Mouse (Mus musculus) kidney, adult 18-20 months (tissue): ENCODE data around the gene Tubgcp2.

Experiments
- DNase-seq: peaks from one replicate; pipeline ENCODE4 v3.0.0; 2021

The Tubgcp2 gene

DNA sequence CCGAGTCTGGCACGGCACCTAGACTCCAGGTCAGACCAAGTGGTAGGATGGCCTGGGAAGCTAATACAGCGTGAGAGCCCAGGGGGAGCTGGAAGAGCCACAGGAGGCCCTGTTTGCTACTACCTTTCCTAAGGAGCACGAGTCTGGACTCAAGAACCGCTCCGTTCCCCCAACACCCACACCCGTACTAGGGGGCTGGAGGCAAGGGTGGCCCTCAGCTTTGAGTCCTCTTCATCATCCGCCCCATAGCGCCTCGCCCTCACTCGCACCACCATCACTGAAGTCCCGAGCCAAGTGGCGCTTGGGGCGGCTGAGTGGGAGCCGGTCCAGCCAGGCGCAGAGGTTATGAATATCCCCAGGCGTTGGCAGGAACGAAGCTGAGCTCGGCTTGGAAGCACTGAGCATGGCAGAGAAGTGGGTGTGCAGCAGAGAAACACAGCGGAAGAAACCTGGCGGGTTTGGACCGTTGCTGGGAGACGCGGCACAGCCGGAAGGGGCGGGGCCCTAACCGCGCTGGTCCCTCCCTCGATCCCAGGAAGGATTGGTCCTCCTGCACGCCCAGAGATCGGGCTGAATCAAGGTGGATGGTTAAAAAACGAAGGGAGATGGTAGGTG, 58.1 kb downstream of the Tubgcp2 start, which contains the start of gene 6430531B16Rik:
Gene 6430531B16Rik (minus strand): TSS at position 478 of the 615 bp plus-strand sequence.
- peak; percentile 81 for DNase-seq

DNA sequence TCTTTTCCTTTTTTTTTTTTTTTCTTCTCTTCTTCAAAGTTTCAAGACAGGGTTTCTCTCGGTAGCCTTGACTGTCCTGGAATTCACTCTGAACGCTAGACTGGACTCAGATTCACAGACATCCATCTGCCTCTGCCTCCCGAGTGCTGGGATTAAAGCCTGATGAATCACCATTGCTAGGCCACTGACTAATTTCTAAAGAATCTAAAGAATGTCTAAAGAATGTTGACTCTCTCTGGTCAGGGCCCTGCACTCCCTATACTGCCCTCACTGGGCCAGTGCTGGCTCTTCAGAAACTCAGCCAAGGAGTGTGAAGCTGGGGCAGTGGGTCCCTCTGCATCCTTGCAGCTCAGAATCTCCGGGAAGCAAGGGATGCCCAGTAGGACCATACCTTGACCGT, 61.0 kb downstream of the Tubgcp2 start:
- DNase-seq: no peak

DNA sequence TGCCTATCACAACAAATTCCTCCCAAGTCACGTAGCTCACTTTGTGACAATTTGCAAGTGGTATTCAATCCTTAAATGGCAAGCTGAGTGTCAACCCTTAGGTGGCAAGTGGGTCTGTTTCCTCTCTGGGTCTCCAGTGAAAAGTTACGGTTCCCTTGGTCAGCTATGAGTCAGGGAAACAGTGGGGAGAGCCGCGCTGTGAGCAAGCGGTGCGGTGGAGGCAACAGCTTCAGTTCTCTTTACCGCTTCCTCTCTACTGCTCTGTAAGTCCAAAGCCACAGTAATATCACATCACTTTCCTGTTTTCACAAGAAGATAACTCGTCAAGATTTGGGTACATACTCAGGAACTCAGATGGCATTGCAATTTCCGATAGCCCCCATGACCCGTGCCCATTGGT, 62.2 kb downstream of the Tubgcp2 start:
- DNase-seq: no peak

DNA sequence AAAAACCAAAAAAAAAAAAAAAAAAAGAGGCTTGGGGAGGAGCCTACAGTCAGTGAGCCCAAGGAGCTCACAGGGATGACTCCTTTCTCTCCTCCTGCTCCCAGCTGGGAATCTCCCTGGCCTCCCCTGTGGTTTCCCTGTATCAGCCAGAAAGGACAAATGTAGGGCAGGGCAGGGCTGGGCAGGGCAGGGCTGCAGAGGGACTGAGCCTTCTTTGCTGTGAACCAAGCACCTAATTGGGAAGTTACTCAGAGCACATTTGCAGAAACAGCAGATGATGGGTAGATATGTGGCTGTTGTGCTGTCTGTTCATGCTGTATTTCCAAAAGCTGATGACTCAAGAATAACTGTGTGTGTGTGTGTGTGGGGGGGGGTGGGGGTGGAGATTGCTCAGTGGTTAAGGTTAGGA, 63.5 kb downstream of the Tubgcp2 start:
- DNase-seq: no peak

DNA sequence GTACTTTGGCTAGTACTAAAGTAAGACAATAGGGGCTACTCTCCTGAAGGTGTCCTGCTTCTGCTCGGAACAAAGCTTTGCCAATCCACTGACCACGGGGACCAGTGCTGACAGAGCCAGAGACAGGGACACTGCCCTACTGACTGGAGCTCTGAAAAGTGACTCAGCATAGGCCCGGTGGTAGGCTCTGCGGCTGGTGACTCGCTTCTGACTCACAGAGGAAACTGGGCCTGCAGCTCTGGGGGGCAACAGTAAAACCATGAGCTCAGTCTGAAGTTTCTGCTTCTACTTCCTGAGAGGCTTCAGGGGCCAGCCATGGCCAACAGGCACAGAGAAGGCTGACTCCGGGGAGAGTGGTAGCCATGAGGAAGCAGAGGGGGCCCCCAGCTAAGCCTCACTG, 65.0 kb downstream of the Tubgcp2 start:
- DNase-seq: no peak

DNA sequence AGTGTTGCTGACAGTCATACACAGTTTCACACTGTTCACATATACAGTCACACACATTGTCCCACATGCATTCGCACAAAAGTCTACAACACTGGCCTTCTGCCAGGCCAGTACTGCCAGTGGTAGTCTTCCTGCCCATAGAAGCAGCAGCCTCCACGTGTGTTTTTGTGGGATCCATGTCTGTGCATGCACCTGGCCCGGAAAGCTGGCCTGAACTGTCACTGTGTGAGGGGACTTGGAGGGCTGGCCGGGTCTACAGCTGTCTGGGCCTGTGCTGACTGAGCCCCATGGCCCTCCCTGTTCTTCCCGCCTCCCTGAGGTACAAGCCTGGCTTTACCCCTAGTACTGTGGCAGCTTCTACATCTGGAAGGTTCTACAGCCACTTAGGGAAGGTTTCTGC, 65.5 kb downstream of the Tubgcp2 start:
- no peak for DNase-seq

DNA sequence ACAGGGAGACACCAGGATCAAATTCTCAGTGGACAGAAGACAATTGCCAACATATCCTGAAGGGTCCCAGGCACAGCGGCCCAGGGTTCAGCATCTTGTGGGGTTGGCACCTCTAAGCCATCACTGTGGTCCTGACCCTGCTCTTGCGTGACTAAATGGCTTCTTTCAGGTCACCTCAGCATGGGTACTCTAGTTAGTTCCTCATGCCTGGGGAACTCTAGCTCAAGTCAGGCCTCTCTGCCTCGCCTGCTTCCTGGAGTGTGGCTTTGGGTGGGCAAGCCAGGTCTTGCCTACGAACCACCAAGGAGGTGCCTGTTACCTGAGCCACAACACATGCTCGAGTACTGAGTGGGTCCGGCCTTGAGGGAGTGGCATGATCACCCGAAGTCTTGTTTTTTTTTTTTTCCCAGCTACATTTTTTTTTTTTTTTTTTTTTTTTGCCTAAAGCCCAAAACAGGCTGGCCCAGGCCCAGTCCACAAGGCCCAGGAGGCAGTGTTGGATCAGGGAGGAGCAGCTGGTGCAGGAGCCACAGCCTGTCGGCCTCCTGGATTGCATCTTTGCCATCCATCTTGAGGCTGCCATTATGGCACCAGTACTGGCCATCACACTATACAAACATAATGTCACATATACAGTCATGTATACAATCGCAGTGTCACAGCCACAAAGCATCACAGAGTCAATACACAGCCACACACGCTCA, 66.1 kb downstream of the Tubgcp2 start:
- DNase-seq: no peak

DNA sequence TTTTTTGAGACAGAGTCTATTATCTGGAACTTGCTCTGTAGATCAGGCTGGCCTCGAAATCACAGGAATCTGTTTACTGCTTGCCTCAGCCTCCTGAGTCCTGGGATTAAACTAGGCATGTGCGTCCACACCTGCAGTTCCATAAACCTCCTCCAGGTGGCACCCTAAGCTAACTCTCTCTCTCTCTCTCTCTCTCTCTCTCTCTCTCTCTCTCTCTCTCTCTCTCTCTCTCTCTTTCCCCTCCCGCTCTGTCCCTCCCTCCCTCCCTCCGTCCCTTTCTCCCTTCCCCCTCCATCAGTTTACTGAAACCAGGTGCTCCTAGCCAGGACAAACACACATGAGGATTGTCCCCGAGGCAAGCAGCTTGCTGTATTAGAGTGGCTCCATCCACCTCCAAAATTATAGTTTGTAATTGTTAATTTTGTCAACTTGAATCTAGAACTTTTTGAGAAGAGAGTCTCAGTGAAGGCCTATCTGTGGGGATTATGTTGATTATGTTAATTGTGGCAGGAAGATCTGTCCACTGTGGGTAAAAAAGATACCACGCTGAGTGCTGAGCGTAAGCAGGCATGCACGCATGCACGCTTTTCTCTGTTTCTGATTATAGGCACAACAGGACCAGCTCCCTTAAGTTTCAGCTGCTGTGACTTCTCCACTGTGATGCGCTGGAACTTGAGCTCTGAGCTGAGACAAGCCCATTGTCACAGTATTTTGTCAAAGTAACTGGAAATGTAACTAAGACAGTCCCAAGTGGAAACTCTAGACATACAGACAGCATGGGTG, 66.9 kb downstream of the Tubgcp2 start:
- DNase-seq: peak; percentile 83

DNA sequence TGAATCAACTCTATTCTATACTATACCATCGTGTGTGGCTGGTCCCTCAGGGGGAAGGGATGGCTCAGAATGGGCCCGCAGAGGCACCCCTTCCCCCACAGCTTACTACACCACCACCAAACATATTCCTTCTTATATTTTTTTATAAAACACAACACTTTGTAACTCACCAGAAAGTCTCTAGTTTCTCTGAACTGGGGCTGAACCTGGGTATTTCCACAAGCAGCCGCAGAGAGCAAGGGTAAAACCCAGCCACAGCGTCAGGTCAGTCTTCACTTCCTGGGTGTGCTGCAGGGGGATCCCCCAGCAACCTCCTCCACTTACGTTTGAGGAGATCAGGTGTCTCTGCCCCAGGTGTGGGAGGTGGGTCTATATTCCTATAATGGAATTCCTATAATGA, 68.0 kb downstream of the Tubgcp2 start:
- no peak for DNase-seq

DNA sequence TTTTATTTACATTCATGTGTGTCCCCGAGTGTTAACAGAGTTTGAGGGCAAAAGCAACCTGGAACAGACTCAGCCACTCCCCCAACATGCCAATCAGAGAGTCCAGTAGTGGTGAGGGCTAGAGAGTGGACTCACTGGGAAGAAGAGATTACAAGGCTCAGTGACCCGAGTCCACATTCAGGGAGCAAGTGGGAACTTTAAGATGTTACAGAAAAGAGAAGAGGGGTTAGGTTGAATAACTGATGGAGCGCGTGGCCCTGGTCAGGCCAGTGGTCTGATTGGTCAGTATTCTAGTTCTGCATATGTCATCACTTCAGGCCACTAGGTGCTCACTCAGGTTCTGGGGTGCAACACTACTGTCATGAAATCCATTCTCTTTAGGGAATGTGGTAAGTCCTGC, 69.3 kb downstream of the Tubgcp2 start:
- DNase-seq: no peak

DNA sequence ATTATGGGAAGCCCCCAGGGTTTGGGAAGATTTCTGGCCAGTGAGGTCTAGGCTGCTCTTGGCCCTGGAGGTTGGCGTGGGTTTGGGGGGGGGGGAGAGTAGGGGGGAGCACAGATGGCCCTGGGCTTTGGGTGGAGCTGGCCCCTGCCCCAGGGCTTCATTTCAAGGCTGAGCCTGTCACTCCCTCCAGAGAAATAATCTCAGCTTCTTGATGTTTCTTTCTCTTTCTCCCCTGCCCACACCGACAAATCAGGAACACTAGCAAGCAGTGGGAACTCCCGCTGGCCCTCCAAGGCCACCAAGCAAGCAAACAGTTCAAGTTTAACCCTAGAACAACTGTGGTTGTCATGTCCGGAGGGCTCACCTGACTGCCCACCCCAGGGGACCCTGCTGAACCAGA, 72.7 kb downstream of the Tubgcp2 start:
- no peak for DNase-seq

DNA sequence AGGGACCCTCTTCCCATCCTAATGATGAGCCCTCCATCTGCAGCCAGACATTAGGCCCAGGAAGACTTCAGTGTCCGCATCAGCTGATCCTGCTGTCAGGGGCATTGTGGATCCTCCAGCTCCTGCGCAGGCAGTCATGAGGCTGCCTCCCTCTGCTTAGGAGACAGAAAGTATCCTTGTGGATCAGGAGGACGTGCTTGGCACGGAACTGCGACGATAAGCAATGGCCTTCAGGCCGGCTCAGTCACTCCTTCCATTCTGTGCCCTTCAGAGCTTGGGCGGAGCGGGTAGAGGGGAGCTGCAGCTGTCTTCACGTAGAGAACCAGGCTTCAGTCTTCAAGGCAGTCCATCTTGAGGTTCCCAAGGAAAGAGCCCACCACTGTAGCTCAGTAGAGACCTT, 75.3 kb downstream of the Tubgcp2 start:
- DNase-seq: no peak

DNA sequence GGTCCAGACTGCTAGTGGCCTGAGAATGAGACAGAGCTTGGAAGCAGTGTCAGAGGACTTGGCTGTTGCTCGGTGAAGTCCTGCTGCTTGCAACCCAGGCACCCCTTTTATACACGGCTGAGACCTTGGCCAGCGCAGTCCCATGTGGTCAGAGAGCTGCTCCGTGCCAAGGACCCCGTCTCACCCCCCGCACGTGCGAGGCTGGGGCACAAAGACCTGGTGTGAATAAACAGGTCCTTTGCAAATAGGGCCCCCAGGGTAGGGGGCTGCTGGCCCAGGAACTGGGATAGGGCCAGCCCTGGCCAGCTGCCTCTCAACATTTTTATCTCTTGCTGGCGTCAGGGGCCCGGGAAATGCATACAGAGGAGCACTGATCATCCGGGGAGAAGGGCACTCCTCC, 78.5 kb downstream of the Tubgcp2 start:
- DNase-seq: no peak

DNA sequence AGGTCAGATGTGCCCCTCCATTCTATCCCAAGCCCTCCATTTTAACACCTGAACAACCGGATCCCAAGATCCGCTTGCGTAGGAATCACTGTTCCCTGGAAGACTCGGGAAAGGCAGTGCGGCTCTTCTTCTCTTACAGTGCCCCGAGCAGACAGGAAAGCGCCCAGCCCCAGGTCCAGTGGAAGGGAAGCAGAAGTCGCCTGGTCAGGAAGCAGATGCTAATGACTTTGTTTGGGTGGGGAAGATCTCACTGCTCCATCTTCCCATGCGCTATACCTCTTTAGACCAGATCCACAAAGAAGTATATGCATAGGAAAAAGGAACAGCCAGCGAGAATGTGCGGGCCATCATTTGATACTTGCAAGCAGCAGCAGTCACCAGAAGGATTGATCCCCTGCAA, 79.0 kb downstream of the Tubgcp2 start:
- no peak for DNase-seq

DNA sequence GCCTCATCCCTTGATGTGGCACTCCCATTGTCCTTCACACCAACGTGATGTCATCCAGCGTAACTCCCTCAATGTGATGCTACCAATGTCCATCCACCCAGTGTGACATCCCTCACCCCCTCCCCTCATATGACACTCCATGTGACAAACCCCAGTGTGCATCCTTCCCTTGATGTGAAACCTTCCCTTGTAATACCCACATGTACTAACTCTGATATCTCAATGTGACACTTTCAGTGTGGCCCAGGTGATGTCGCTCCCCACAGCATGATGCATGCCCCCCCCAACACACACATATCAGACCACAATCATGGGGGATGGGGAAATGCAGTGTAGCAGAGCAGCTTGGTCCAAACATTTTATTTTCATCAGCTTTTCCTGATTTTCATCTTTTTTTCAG, 79.8 kb downstream of the Tubgcp2 start:
- DNase-seq: no peak

DNA sequence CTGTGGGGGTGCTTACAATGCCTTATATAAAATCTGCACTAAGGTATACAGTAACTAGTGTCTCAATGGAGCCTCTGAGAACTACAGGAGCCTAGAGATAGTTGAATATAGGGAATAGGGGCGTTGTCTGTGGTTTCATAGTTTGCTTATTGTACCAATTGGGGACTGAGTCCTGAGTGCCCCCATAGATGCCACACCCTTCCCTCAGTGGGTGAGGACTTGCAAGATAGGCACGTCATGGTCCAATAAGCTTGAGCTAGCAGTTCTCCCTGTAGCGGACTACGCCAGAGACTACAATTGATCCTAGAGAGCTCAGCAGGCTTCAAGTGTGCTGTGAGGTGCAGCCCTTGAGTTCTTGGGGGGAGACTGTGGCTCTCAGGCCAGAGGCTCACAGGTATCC, 81.0 kb downstream of the Tubgcp2 start:
- no peak for DNase-seq

DNA sequence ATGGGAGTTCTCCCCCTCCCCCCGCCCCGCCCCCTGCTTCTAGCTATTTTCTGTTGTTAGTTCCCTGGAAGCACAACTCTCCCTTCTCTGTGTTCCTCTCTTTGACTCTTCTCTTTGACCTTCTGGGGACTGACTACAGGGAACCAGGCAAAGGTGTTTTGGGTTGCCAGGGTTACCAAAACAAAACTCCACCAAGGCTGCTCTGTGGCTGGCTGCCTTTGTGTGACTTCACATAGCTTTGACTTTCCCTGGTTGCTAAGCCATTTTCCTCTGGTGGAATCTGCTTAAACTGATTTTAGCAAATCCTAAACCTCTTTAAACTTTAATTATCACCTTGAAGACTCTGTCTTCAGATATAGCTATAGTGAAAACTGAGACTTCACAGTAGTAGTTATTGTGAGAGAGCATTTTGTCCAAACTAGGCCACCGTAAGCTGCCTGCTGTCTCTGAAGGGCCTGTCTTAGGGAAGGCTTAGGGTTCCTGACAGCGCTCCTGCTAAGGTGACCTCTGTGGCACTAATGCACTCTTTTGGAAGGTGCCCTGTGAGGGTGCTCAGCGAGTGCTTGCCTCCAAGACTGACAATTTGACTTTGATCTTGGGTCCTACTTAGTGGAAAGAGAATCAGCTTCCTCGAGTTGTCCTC, 84.4 kb downstream of the Tubgcp2 start:
- no peak for DNase-seq

DNA sequence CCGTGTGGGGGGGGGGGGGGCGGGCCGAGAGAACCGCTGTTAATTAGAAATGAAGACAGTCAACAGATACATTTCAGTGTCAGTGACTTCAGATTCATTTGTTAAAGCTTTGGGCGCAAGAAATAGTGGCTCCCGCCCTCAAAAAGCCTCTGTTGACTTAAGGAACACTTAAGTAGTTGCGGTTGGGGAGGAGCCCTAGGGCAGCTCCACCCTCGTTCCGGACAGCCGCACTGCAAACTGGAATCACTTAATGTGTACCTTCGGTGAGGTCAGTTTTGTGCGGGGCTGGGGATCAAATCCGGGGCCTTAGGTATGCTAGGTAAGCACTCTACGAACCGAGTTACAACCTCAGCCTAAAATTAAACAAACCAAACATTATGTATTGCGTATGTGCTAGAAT, 85.4 kb downstream of the Tubgcp2 start:
- DNase-seq: peak; percentile 24

DNA sequence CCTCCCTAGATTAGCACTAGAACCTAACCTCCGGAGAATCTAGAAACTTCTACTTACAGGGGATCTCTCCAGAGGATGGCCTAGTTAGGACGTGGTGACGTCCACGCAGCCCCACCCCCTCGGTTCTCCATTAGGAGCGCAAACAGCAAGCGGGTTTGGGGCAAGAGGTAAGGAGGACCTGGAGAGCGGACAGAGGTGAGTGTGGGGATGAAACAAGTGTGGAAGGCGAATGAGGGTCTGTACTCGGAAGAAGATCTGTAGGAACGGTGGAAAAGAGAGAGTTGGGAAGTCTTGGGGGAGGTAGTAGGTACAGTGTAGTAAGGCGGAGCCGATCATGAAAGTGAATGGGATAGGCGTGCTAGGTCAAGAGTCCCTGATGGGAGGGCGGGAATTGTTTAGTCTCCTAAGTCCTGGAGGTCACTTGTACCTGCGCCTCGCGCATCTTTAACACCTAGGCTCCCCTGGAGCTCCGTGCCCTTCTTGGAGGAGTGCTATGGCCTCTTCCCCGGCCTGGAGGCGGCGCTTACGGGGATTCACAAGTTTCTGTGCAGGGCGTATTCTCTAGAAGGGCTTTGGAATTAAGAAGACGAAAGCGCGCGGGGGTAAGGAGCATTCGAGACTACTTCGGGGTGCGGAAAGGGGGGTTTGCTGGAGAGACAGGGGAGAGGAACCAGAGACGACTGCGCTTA, 86.0 kb downstream of the Tubgcp2 start:
- peak; percentile 45 for DNase-seq

DNA sequence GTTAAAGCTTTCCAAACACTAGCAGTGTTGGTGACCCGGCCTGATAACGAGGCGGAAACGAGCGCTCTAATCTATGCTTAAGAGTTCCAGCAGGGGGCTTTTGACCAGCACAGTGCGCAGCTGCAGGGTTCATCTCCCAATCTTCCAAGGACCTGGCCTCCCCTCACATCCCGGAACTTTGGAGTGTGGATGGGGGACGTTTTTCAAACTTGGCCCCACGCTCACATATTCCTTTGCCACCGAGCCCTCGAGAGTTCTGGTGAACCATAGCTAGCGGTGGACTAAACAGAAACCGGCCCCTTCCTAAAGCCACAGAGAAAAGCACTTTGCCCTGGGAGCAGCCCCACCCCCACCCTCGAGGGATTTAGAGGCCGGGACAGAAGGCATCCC, 86.6 kb downstream of the Tubgcp2 start:
- DNase-seq: peak; percentile 24

DNA sequence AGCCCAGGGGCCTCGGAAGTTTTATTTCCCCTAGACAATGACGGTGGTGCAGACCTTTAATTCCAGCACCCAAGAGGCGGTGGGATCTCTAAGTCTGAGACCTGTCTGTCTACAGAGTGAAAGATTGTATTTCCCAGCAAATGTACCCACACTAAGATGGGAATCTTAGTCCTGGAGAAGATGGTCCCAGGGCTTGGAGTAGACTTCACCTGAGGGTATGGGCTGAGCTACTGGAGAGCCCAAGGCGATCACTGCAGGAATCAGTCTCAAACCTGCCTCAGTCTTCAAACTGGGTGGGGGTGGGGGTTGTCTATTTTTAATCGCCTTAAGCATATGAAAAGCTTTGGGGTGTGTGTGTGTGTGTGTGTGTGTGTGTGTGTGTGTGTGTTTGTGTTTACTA, 90.4 kb downstream of the Tubgcp2 start:
- no peak for DNase-seq
